Mouse (Mus musculus): ENCODE results near the gene Yy1.

- TF ChIP-seq CTCF (IDR thresholded peaks at IDR 0.05; ENCODE audit: low read depth, low read length) (no peak), GATA1 (IDR thresholded peaks at IDR 0.05; ENCODE audit: borderline replicate concordance, low read length) (no peak)
Measured at GRCm38 (mm10) chr12:108827641-108828040, 34.9 kb downstream of the Yy1 start.

Data from G1E (cell line).